Mouse (Mus musculus) hindlimb bud, embryonic 11.5 days (tissue): ENCODE results near the gene Dpt.
"Not testable (repeated sequence)": the region's sequence is repeated elsewhere in the genome, so short reads cannot be mapped to it uniquely, and the experiment has no call there.

Source experiments
- DNase-seq: peaks from one replicate; pipeline ENCODE4 v3.0.0-alpha.2; 2012; ENCODE audit warnings: low read depth, low spot score; ENCODE audit errors: extremely low spot score

Dpt gene

GRCm38 (mm10) chr1:164796471-164796870 is at the start of gene Dpt:
Gene Dpt, plus strand, starts transcription at chr1:164796644.
- no peak for DNase-seq

GRCm38 (mm10) chr1:164753736-164754135 is 42.7 kb upstream of the Dpt start:
- no peak for DNase-seq

- no peak for DNase-seq
Measured at GRCm38 (mm10) chr1:164755671-164756070, 40.8 kb upstream of the Dpt start.

GRCm38 (mm10) chr1:164756951-164757350 is 39.5 kb upstream of the Dpt start:
- no peak for DNase-seq

- no peak for DNase-seq
Measured at GRCm38 (mm10) chr1:164758401-164758800, 38.0 kb upstream of the Dpt start.

GRCm38 (mm10) chr1:164762276-164762675 is 34.2 kb upstream of the Dpt start:
- DNase-seq = no peak

- no peak for DNase-seq
Measured at GRCm38 (mm10) chr1:164766646-164767045, 29.8 kb upstream of the Dpt start.

- DNase-seq = no peak
Measured at GRCm38 (mm10) chr1:164770611-164771010, 25.8 kb upstream of the Dpt start.

- DNase-seq = no peak
Measured at GRCm38 (mm10) chr1:164780851-164781510, 15.5 kb upstream of the Dpt start.

GRCm38 (mm10) chr1:164786165-164786564 is 10.3 kb upstream of the Dpt start:
- DNase-seq = no peak

GRCm38 (mm10) chr1:164787771-164788170 is 8.7 kb upstream of the Dpt start:
- DNase-seq = no peak

GRCm38 (mm10) chr1:164788292-164788691 is 8.2 kb upstream of the Dpt start:
- DNase-seq = no peak

GRCm38 (mm10) chr1:164790296-164790695 is 6.1 kb upstream of the Dpt start:
- not testable (repeated sequence) for DNase-seq

GRCm38 (mm10) chr1:164793049-164793448 is 3.4 kb upstream of the Dpt start:
- DNase-seq = no peak

- no peak for DNase-seq
Measured at GRCm38 (mm10) chr1:164797746-164798285, 1.4 kb downstream of the Dpt start.

- DNase-seq = no peak
Measured at GRCm38 (mm10) chr1:164798471-164798922, 2.1 kb downstream of the Dpt start.

- no peak for DNase-seq
Measured at GRCm38 (mm10) chr1:164799161-164799560, 2.7 kb downstream of the Dpt start.

- DNase-seq = no peak
Measured at GRCm38 (mm10) chr1:164804277-164804676, 7.8 kb downstream of the Dpt start.

GRCm38 (mm10) chr1:164804751-164805435 is 8.4 kb downstream of the Dpt start:
- no peak for DNase-seq

- DNase-seq = no peak
Measured at GRCm38 (mm10) chr1:164809371-164809770, 12.9 kb downstream of the Dpt start.

GRCm38 (mm10) chr1:164811296-164811695 is 14.9 kb downstream of the Dpt start:
- no peak for DNase-seq

GRCm38 (mm10) chr1:164814243-164814642 is 17.8 kb downstream of the Dpt start:
- DNase-seq = no peak
